Mouse (Mus musculus): Measurements from ENCODE around the gene Tmem132e.

Gene Tmem132e

DNA sequence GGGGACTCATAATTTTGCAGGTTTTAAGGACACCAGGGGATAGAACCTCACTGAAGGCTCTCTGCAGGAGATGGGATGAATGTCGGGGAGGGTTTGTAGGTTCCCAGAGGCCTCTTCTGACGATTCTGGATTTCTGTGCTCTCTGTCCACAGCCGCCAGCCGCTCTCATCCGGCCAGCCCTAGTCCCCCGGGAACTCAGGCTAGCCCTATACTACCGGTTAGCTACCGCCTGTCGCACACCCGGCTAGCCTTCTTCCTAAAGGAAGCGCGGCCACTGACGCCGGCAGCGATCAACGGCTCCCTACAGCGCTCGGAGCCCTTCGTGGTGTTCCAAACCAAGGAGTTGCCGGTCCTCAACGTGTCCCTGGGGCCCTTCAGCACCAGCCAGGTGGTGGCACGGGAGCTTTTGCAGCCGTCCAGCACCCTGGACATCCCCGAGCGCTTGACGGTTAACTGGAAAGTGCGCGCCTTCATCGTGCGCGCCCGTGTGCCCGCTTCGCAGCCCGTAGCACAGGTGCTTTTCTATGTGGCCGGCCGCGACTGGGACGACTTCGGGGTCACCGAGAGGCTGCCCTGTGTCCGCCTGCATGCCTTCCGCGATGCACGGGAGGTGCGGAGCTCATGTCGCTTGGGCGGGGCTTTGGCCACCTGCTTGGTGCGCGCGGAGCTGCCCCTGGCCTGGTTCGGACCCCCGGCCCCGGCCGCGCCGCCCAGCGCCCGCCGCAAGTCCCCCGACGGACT, 45.6 kb downstream of the Tmem132e start:
- DNase-seq (ENCODE audit: low spot score): no peak

DNA sequence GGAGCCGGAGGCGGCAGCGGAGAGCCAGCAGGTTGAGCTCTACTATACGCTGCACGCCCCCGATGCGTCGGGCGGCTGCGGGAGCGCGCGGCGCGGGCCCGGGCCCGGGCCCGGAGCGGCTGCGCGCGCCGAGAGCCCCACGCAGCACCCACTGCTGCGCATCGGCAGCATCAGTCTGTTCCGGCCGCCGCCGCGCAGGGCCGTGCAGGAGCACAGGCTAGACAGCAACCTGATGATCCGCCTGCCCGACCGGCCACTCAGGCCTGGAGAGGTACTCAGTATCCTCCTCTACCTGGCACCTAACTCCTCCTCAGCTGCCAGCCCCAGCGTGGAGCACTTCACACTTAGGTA, 46.1 kb downstream of the Tmem132e start:
- no peak for DNase-seq (ENCODE audit: low spot score)

DNA sequence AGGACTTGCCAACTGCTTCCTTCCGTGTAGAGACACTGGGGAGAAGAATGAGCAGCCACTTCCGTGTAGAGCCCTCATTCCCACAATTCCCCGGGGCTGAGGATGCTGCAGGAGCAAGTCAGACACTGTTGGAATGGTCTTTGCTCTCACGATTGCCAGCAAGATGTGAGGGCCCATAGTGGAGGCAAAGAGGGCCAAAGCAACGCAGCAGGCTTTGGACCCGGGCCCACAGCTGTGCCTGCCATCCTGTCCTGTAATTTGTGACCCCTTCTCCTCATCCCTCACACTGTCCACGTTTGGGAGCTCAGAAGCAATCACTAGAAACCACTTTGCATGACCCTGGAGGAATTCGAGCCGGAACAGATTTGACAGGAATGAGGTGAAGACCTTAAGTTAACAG, 59.8 kb downstream of the Tmem132e start:
- DNase-seq (ENCODE audit: low spot score): no peak

DNA sequence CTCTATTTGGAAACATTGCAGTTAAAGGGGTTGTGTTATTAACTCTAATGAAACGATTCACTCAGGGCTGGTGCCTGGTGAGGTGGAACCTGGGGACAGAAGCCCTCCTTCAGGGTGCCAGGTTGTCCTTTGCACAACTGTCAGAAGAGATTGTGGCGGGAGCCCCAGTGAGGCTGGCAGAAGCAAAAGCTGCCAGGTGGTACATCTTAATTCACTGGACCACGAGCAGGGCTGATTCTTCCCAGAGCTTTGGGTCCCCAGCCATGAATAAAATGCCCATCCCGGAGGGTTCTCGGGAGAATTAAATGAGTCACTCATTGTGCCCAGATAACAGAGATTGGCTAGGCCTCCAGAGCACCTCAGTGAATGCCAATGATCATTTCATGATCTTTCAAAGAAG, 63.8 kb downstream of the Tmem132e start:
- DNase-seq (ENCODE audit: low spot score): no peak

DNA sequence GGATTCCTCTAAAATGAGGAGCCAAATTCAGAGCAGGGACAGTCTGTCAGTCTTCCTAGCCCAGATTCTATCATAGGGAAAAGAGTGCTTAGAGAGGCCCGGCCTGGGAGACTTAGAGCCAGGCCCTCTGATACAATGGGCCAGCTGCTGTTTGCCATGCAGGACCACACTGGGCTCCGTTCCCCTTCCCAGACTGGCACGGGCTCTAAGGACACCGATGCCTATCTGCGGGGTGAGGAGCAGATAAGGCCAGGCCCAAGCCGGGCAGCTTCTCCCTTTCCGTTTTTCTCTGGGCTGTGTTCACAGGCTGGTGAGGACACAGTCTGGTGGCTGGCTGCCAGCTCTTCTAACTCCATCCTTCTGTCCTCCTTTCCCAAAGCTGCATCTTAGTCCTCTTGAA, 64.5 kb downstream of the Tmem132e start:
- DNase-seq (ENCODE audit: low spot score): no peak

DNA sequence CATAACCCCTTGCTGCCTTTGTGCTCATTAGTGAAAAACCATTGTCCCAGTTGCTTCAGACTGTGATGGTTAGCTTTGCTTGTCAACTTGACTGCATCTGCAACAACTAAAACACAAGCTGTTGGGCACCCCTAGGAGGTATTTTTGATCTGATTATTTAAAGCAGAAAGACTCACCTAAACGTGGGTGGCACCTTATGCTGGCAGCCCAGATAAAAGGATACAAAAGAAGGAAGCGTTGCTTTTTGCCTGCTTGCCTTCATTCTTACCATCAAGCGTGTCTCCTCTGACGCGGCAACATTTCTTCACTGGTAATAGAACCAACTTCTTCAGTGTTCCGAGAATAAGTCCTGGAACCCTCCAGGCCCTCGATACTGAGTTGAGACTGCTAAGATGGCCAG, 72.6 kb downstream of the Tmem132e start:
- no peak for DNase-seq (ENCODE audit: low spot score)

DNA sequence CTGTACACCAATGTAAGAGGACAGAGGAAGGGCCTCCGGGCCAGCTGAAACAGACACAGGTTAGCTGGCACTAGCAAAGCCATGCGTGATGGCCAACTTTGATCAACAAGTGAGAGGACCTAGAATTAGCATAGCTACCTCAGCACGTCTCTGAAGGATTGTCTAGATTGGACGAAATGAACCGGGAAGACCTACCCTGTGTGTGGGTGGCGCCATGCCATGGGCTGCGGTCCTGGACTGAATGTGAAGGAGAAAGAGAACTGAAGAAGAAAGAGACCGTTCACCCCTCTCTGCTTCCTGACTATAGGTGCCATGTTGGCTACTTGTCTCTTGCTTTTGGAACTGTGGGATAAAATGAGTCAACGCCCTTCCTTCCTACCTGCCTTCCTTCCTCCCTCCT, 76.8 kb downstream of the Tmem132e start:
- no peak for DNase-seq (ENCODE audit: low spot score)

DNA sequence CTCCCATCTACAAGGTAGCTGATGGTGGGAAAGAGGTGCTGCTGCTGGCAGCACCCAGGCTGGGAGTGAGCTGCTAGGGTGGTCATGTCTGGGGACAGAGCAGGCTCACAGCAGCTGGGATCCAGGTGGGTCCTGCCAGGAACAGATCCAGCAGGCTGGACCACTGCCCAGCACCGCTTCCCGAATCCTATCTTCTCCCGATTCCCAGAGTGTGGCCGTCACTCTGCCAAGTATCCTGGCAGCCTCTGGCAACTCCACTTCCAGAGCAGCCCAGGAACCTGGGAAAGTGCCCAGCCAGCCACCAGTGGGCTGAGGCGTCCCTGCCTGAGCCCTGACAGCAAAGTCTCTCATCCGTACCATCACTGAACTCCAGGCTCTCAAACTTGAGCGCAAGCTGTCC, 78.5 kb downstream of the Tmem132e start:
- DNase-seq (ENCODE audit: low spot score): no peak

DNA sequence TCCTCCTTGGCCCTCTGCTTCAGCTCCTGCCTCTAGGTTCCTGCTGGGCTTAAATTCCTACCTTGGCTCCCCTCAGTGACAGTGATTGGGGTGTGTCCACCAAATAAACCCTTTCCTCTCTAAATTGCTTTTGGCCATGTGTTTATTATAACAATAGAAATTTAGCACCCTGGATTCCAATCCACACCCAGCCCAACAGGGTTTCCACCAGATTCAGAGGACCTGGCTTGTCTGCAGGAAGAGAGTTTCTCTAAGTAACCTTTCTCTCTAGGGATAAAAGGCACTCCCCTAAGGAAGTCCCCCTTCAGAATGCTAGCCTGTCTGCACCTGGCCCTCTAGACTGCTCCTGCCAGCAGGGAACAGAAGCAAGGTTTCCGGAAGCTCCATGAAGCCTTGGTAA, 82.4 kb downstream of the Tmem132e start:
- DNase-seq (ENCODE audit: low spot score): no peak

DNA sequence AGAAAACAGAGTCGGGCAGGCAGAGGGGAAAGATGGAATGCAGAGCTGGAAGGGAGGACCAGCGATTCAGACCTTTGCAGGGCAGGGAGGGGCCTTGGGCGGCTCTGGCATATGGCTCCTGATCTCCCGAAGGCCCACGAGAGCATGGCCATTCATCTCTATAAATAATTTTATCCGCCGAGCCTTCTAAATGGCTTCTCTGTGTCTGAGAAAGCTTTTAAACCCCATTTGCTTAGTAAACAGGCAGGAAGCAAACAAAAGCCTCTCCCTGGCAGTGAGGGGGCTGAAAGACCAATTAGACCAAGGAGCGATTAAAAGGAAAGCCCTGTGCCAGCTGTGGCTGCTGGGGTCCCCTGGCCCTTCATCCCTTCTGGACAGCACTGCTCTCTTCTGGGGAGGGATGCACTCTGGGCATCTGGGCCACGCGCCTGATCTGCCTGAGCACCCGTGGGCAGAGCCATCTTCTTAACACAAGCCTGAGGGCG, 84.5 kb downstream of the Tmem132e start:
- no peak for DNase-seq (ENCODE audit: low spot score)

DNA sequence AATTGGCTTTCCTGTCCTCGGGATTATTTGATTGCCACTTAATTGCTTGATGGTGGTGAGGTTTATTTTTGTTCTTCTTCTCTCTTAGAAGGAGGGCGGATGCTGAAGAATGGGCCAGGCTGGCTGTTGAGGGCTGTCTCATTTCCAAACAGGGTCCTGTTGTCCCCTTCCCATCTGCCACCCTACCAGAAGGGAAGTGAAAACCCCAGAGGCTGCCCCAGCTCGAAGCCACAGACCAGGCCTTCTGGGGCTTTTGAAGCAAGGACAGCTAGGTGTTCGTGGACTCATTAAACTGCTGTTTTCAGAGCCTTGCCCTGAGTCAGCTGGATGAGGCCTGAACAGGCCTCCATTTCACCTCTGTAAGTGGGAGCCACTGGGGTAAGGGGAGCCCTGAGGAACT, 87.4 kb downstream of the Tmem132e start:
- no peak for DNase-seq (ENCODE audit: low spot score)

DNA sequence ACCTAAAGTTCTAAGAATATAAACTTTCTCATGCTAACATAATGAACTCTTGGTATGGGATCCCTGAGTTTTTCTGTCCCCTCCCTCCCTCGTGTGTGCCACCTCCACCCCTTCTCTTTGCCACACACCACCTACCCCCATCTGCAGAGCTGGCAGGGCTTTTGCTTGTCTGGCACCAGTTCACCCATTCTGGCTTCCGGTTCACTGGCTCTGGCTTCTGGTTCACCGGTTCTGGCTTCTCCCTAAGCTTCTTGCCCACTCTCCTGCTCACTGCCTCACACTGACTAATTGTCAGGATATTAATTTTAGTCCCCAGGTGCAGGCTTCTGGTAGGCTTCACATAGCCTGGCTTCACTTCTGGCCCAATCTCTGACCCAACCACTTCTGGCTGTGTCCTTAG, 88.7 kb downstream of the Tmem132e start:
- DNase-seq (ENCODE audit: low spot score): no peak

DNA sequence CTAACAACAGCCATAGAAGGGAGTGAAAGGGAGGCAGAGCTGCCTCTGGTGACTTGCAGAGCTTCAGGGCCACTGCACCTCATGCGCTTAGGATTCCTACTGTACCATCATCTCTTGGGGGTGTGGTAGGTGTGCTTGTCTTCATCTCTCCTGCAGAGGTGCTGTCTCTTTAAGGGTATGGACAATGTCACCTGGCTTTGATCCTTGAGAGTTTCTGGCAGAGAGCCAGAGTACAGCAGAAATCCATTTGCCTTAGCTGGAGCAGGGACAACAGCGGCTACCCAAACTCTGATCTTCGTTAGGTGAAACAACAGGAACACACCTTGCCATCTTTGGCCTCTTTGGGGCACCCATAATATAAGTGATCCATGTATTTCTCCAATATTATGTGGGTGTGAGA, 92.2 kb downstream of the Tmem132e start:
- no peak for DNase-seq (ENCODE audit: low spot score)

DNA sequence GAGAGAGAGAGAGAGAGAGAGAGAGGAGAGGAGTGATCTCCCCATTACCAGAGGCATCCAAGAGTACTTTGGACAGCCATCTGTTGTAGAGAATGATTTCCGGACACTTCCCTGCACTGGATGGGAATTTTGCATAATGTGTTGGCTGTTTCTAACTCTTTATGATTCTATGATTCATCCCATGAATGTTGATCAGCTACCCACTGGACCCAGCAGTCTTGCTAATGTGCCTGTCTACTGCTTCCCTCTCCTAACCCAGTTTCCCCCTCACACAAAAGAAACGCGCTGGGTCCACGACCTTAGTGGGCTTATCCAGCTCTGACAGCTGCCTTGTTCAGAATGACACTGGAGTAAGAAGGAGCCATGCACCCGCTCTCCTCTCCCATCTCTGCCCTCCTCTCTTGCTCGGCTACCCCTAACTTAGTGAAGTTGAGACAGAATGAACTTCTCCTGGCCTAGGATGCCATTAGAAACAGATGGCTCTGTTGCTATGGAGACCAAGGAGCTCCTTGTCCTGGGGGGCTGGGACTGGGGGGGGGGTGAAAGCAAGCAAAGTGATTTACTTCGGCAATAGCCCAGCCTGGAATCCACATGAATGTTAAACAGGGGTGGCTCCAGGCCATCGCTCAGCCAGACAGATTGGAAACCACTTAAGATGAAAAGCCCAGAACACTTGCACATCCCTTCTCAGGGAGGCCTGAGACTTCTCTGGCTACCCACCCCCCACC, 98.8 kb downstream of the Tmem132e start:
- no peak for DNase-seq (ENCODE audit: low spot score)

DNA sequence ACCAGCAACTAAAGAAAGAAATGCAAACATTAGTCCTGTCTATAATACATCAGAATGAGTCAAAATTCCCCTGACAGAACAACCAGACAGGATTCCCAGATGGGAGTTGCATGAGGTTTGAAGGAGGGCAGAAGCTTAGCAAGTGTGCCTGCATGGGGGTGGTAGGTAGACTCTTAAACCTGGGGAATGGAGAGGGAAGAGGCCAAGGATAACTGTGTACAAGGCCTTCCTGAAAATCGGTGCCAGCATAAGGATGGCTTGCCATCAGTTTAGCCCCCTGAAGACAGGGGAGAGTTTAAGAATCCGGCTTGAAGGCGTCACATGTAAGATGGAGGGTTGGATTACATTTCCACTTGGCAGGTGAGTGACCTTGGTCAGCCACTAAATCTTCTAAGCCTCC, 102.2 kb downstream of the Tmem132e start:
- no peak for DNase-seq (ENCODE audit: low spot score)
